ENCODE assay signal across 12 mouse cellular contexts in genomic region chr12:84202561-84202960, GRCm38 (mm10). TPM values are rescaled to one million over a fixed set of nuclear protein-coding genes. Genes with fewer than 3 reads are reported as not detected.
DNase-seq lines count a peak whose midpoint lies in the region; ATAC-seq and TF ChIP-seq lines count a peak whose summit lies in the region.
"Had no signal": no experiment of that assay in that cellular context is flagged by ENCODE, and none has a peak within 500 bp of the region (broad histone marks: within the 10 kb centered on the region; RNA-seq: fewer than 3 reads in every experiment).

No protein-coding gene starts in this region.

- peak; percentile 66; the same call in 1 of the 2 replicates for TF ChIP-seq EP300 in CH12.LX (IDR thresholded peaks at IDR 0.05; ENCODE audit: low read length)

- H3K36me3 ChIP-seq in heart, embryonic 15.5 days, result no peaks in the 10 kb centered on the region
- peaks cover 0 to 23% of the 10 kb centered on the region in 2 experiments for H3K36me3 ChIP-seq in CH12.LX (replicated peaks in 1 of 2; ENCODE audit: control insufficient read depth in 1 of 2, insufficient read depth in 1 of 2, low read length in 1 of 2)
- no peaks in the 10 kb centered on the region for H3K36me3 ChIP-seq in embryonic facial prominence, embryonic 15.5 days

- 0 out of 2 replicates have a peak, but pooled peaks cover 3% of the 10 kb centered on the region for H3K79me2 ChIP-seq in CH12.LX (replicated peaks; ENCODE audit: control insufficient read depth, extremely low read depth, insufficient read depth, poor library complexity, severe bottlenecking)

- no peak for TF ChIP-seq RAD21 in CH12.LX (IDR thresholded peaks at IDR 0.05; ENCODE audit: low read depth, low read length)

- TF ChIP-seq POLR2A in CH12.LX (IDR thresholded peaks at IDR 0.05; ENCODE audit: low read depth, low read length), result no peak

- 77% methylated on average over 10 of the region's 10 CpGs for WGBS in heart, embryonic 15.5 days
- 67% methylated on average over 10 of the region's 10 CpGs for WGBS in embryonic facial prominence, embryonic 15.5 days

- H3K27me3 ChIP-seq in heart, embryonic 15.5 days, result no peaks in the 10 kb centered on the region
- H3K27me3 ChIP-seq in CH12.LX (replicated peaks), result no peaks in the 10 kb centered on the region
- no peaks in the 10 kb centered on the region for H3K27me3 ChIP-seq in embryonic facial prominence, embryonic 15.5 days

- no peak overlapping the region for H3K4me2 ChIP-seq in heart, embryonic 15.5 days
- H3K4me2 ChIP-seq in CH12.LX (ENCODE audit: insufficient read depth, low read depth, poor library complexity, severe bottlenecking), result peak overlapping the region; percentile 93
- H3K4me2 ChIP-seq in embryonic facial prominence, embryonic 15.5 days (replicated peaks), result no peak overlapping the region

- in situ Hi-C loops in CH12.LX (cut with MboI; ENCODE audit: low pct_ligation_motif_present, low pct_unique_long_range_greater_than_20kb, low sequenced_read_pairs), result no loop called here

- TF ChIP-seq CTCF in CH12.LX (conservative IDR thresholded peaks at IDR 0.05 in 1 of 2, IDR thresholded peaks at IDR 0.05 in 1 of 2; ENCODE audit: low read depth in 2 of 2, low read length in 2 of 2), result no peak

- ATAC-seq in heart, embryonic 15.5 days (replicated peaks; ENCODE audit: insufficient number of reproducible peaks, insufficient read depth, low FRiP score, low read depth), result no peak
- ATAC-seq in embryonic facial prominence, embryonic 15.5 days (ENCODE audit: insufficient number of reproducible peaks, low FRiP score, low TSS enrichment, low read depth), result no peak
- ATAC-seq in megakaryocyte, adult 5-6 weeks (ENCODE audit: poor library complexity, severe bottlenecking), result peak; percentile 34
- no peak for ATAC-seq in frontal cortex, adult (ENCODE audit: low TSS enrichment)

- peaks cover 64% of the 10 kb centered on the region for H3K4me1 ChIP-seq in heart, embryonic 15.5 days (replicated peaks)
- peaks cover 22 to 70% of the 10 kb centered on the region in 2 experiments for H3K4me1 ChIP-seq in CH12.LX (ENCODE audit: control insufficient read depth in 1 of 2, insufficient read depth in 2 of 2)
- H3K4me1 ChIP-seq in embryonic facial prominence, embryonic 15.5 days, result peaks cover 51% of the 10 kb centered on the region

- no peak overlapping the region for H3K4me3 ChIP-seq in heart, embryonic 15.5 days
- peak overlapping the region in 1 of 3 experiments; percentile 15 for H3K4me3 ChIP-seq in CH12.LX (replicated peaks in 1 of 3; ENCODE audit: low read depth in 2 of 3, low read length in 2 of 3, poor library complexity in 1 of 3)
- no peak overlapping the region for H3K4me3 ChIP-seq in embryonic facial prominence, embryonic 15.5 days (replicated peaks)
- H3K4me3 ChIP-seq: left cerebral cortex, adult 2 months had no signal

- DNase-seq in heart, adult 18-20 months, result no peak
- peak; percentile 72 for DNase-seq in CH12.LX (ENCODE audit: extremely low read depth)
- no peak for DNase-seq in embryo, embryonic 11 days
- DNase-seq in cerebellum, postnatal 4 days (ENCODE audit: low spot score in 2 of 2), result no peak
- DNase-seq: forebrain, postnatal 0 days; retina, postnatal 1 day; thymus, postnatal 14 days had no signal

- H3K27ac ChIP-seq in heart, embryonic 15.5 days, result peak overlapping the region; percentile 25
- peak overlapping the region; percentile 86 for H3K27ac ChIP-seq in CH12.LX (ENCODE audit: insufficient read depth, low read depth)
- peak overlapping the region; percentile 63 for H3K27ac ChIP-seq in embryonic facial prominence, embryonic 15.5 days (replicated peaks)
- H3K27ac ChIP-seq: left cerebral cortex, adult 2 months had no signal

- no peaks in the 10 kb centered on the region for H3K9me3 ChIP-seq in heart, embryonic 15.5 days (replicated peaks)
- no peaks in the 10 kb centered on the region for H3K9me3 ChIP-seq in CH12.LX (replicated peaks; ENCODE audit: low read length)
- no peaks in the 10 kb centered on the region for H3K9me3 ChIP-seq in embryonic facial prominence, embryonic 15.5 days (replicated peaks)

- dilution Hi-C loops in CH12.LX (cut with MboI; ENCODE audit: extremely low pct_ligation_motif_present, extremely low pct_unique_long_range_greater_than_20kb, low sequenced_read_pairs), result no loop called here

- H3K9ac ChIP-seq in heart, embryonic 15.5 days, result no peak overlapping the region
- H3K9ac ChIP-seq in CH12.LX (ENCODE audit: insufficient read depth, low read depth), result peak overlapping the region; percentile 54
- H3K9ac ChIP-seq in embryonic facial prominence, embryonic 15.5 days, result no peak overlapping the region
- H3K9ac ChIP-seq: forebrain, postnatal 0 days had no signal

TF ChIP-seq in CH12.LX, 34 proteins besides CTCF, POLR2A, EP300 and RAD21:
- TF ChIP-seq ZC3H11A (IDR thresholded peaks at IDR 0.05; ENCODE audit: low read depth, low read length) (no peak), ETS1 (conservative IDR thresholded peaks at IDR 0.05; ENCODE audit: low read depth, low read length) (peak; percentile 78), NRF1 (IDR thresholded peaks at IDR 0.05; ENCODE audit: low read depth, low read length) (no peak), MAX (IDR thresholded peaks at IDR 0.05; ENCODE audit: low read length) (peak; percentile 89), MAFK (IDR thresholded peaks at IDR 0.05; ENCODE audit: insufficient replicate concordance, low read length) (no peak), E2F4 (IDR thresholded peaks at IDR 0.05; ENCODE audit: insufficient replicate concordance, low read depth, low read length) (no peak), SIN3A (IDR thresholded peaks at IDR 0.05; ENCODE audit: low read length) (peak; percentile 43), MYC (IDR thresholded peaks at IDR 0.05; ENCODE audit: low read depth, low read length) (no peak), ZKSCAN1 (IDR thresholded peaks at IDR 0.05; ENCODE audit: borderline replicate concordance, low read depth, low read length) (no peak), IRF4 (IDR thresholded peaks at IDR 0.05; ENCODE audit: low read depth, low read length) (peak; percentile 85), USF2 (conservative IDR thresholded peaks at IDR 0.05; ENCODE audit: low read depth, low read length) (peak; percentile 65), CHD1 (IDR thresholded peaks at IDR 0.05; ENCODE audit: low read depth, low read length) (no peak), KAT2A (IDR thresholded peaks at IDR 0.05; ENCODE audit: insufficient replicate concordance, low read length) (no peak), MXI1 (IDR thresholded peaks at IDR 0.05; ENCODE audit: low read depth, low read length) (no peak; the same call in 1 of the 2 replicates), UBTF (IDR thresholded peaks at IDR 0.05; ENCODE audit: low read depth, low read length) (no peak), SMC3 (IDR thresholded peaks at IDR 0.05; ENCODE audit: low read depth, low read length) (no peak), ELF1 (IDR thresholded peaks at IDR 0.05; ENCODE audit: low read depth, low read length) (peak; percentile 13; the same call in 1 of the 2 replicates), PAX5 (IDR thresholded peaks at IDR 0.05; ENCODE audit: low read length) (no peak), JUN (IDR thresholded peaks at IDR 0.05; ENCODE audit: insufficient read depth, low read depth, low read length) (0 out of 2 replicates have a peak, but pooled peaks have one; percentile 14), TCF12 (IDR thresholded peaks at IDR 0.05; ENCODE audit: low read depth, low read length) (no peak), CHD2 (IDR thresholded peaks at IDR 0.05; ENCODE audit: low read length) (no peak), RCOR1 (conservative IDR thresholded peaks at IDR 0.05; ENCODE audit: low read depth, low read length) (no peak; the same call in 1 of the 2 replicates), BHLHE40 (IDR thresholded peaks at IDR 0.05; ENCODE audit: low read depth, low read length) (peak; percentile 91), MEF2A (IDR thresholded peaks at IDR 0.05; ENCODE audit: borderline replicate concordance, low read depth, low read length) (peak; percentile 88), ZMIZ1 (IDR thresholded peaks at IDR 0.05; ENCODE audit: low read depth, low read length) (no peak), TBP (conservative IDR thresholded peaks at IDR 0.05; ENCODE audit: low read depth, low read length) (no peak), MAZ (IDR thresholded peaks at IDR 0.05; ENCODE audit: low read depth, low read length) (no peak), GABPA (IDR thresholded peaks at IDR 0.05; ENCODE audit: insufficient replicate concordance, low read depth, low read length) (no peak), ZNF384 (IDR thresholded peaks at IDR 0.05; ENCODE audit: low read depth, low read length) (no peak), HCFC1 (IDR thresholded peaks at IDR 0.05; ENCODE audit: low read depth, low read length) (no peak), NELFE (IDR thresholded peaks at IDR 0.05; ENCODE audit: low read depth, low read length) (no peak), USF1 (IDR thresholded peaks at IDR 0.05; ENCODE audit: low read depth, low read length) (peak; percentile 76), POLR2AphosphoS2 (IDR thresholded peaks at IDR 0.05; ENCODE audit: low read depth, low read length) (no peak), JUND (conservative IDR thresholded peaks at IDR 0.05; ENCODE audit: low read depth, low read length) (peak; percentile 18; the same call in 1 of the 2 replicates)

RNA-seq across cellular contexts. Expression of gene Elmsan1, which starts 16.1 kb away (rescaled TPM):
- 6.0 and 10.0 TPM in 2 replicates for polyA plus RNA-seq in heart, embryonic 15.5 days (2015; fragmentation: Nextera tagmentation; extraction: Ambion mirVana)
- 10 to 100 TPM; 10.5 to 13.3 TPM for total RNA-seq in heart, adult 18-20 months (2021)
- total RNA-seq in CH12.LX (2012; rRNA removed) (5.6 TPM in 2 replicates), CH12.LX (2014; rRNA removed) (2.0 and 2.2 TPM in 2 replicates)
- 12.4 and 14.3 TPM in 2 replicates for polyA plus RNA-seq in CH12.LX (2012; ENCODE audit: insufficient read length, low read depth)
- polyA plus RNA-seq in embryonic facial prominence, embryonic 15.5 days (2015; fragmentation: Nextera tagmentation; extraction: Ambion mirVana), result 15.4 and 15.9 TPM in 2 replicates
- total RNA-seq in megakaryocyte, adult 5-6 weeks (2015), result 24.6 and 27.0 TPM in 2 replicates
- 17.0 and 25.0 TPM in 2 replicates for total RNA-seq in megakaryocyte, adult 5-6 weeks (2017)

RNA-seq across cellular contexts. Expression of gene Pnma1, which starts 54.3 kb away (rescaled TPM):
- polyA plus RNA-seq in heart, embryonic 15.5 days (2015; fragmentation: Nextera tagmentation; extraction: Ambion mirVana), result 0.42 and 0.55 TPM in 2 replicates
- under 1 TPM in 1 of 2 experiments, not detected in 1; 0.22 TPM for total RNA-seq in heart, adult 18-20 months (2021)
- total RNA-seq in CH12.LX (2012; rRNA removed) (0.13 and 0.21 TPM in 2 replicates), CH12.LX (2014; rRNA removed) (not detected in 2 replicates)
- 0.30 TPM in 2 replicates for polyA plus RNA-seq in CH12.LX (2012; ENCODE audit: insufficient read length, low read depth)
- polyA plus RNA-seq in embryonic facial prominence, embryonic 15.5 days (2015; fragmentation: Nextera tagmentation; extraction: Ambion mirVana), result 1.8 and 3.0 TPM in 2 replicates
- 0.32 and 0.65 TPM in 2 replicates for total RNA-seq in megakaryocyte, adult 5-6 weeks (2015)
- total RNA-seq in megakaryocyte, adult 5-6 weeks (2017), result 0.16 and 0.73 TPM in 2 replicates

Comparison
In these comparisons a context has a peak if more than half of its experiments do, and no peak if none do; other contexts are left out.
1. H3K27ac ChIP-seq: peak in every context shown above with its lines; median percentile 86 in CH12.LX; 63 in embryonic facial prominence, embryonic 15.5 days; 25 in heart, embryonic 15.5 days.